Mouse (Mus musculus) fat pad, adult 2 months (tissue): Measurements from ENCODE around the gene Psmb10.

Experiments
- DNase-seq: peaks from one replicate; pipeline ENCODE4 v3.0.0-alpha.2; 2011; ENCODE audit warnings: low read depth, low spot score; ENCODE audit errors: extremely low read depth

Gene Psmb10

DNA sequence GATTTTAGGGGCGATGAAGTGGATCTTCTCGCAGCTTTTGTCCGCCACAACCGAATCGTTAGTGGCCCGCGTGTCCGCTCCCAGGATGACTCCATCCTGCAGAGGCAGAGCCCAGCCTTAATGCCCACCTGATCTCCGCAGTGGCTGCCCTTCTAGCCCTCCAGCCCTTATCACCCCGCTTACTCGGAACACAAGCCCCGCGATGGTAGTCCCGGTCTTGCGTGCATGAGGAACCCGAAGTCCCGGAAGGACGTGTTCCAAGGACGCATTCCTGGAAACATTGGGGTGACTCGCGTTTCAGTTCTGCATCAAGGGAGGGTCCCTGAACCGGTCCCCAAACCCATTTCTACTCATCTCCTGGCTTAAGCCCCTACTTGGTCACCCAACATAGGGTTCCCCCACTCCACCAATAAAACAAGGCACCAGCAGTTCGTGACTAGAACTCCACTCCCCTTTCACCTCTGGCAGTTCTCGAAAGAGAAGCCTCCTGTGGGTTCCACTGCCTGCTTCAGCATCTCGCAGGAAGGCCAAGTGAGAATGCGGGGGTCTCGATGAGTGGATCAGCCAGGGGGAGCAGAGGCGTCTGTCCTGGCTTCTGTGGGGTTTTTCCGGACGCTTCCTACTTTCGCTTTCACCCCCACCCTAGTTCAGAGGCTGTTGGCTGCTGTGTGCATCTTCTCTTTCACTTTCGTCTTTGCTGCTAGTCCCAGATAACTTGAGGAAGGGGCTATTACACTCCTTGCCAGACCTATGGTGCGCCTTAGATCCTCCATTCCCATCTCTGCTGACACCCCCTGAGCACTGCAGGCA lies 543 bp downstream of the Psmb10 start:
- DNase-seq: no peak

DNA sequence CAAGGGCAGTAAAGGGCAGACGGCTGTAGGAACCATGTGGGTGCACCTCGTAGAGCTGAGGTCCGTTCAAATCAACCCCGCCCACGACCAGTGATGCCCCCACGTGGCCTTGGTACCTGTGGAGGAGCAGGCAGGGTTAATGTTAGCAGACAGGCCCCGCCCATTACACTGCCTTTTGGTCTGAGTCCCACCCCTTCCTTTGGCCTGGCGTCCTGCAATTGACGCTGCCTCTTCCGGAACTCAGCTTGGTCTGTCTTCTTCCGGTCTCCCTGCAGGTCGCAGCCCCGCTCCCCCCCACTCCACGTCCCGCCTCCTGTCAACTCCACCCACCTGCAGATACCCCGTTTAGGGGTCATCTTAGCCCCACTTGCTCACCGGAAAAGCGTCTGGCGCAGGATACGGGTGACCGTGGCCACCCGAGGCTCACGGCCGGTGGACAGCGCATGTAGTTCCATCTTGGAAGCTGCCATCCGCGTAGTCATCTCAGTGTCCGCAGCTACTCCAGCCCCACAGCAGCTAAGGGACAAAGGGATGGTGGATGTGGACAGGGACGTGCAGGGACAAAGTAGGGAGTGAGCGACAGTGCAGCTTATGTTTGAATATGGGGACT lies 1.3 kb downstream of the Psmb10 start:
- peak; percentile 47 for DNase-seq

DNA sequence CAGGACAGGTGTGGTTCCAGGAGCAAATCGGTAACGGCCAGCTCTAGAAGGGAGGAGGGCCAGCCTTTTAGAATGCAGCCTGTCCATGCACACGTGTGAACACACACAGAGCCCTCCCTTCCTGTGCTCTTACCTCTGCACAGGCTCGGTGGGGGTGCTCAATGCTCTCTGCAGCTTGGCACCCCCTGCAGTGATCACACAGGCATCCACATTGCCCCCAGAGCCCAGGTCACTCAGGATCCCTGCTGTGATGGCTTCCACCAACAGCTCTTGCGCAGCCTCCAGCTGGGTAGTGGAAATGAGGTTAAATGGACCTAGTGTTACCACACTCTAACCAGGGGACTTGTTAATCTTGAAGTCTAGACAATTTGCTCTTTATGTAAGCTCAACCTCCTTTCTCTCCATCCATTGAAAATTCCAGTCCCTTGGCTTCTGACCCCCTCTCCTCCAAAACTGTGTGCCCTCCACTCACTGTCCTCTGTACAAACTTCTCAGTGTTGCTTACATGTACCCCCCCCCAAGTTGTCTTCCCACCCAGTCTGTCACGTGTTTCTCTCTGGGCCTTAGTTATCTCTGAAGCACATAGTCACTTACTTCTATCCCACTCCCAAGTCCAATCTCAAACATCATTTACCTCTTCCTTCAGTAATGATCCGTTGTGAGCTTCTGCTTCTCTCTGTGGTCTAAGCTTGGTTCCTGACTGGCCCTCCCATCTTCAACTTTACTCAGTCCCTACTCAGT lies 2.2 kb downstream of the Psmb10 start:
- DNase-seq: no peak

DNA sequence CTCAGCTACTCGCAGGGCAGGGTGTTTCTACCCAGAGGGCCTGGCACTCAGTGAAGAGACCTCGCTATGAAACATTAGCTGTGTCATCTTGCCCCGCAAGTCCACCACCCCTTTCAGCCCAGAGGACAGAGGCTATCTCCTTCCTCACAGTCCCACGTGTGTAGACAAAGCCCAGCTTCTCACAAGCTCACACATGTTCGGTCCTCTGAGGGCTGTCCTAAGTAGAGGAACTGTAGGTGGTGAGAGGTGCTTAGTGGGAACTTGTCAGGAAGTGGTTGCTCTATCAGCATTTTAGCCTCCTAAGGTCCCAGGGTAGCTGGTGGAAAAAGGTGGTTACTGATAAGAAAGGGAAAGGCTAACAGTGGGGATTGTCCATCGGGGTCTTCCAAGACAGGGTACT lies 3.1 kb downstream of the Psmb10 start:
- no peak for DNase-seq

DNA sequence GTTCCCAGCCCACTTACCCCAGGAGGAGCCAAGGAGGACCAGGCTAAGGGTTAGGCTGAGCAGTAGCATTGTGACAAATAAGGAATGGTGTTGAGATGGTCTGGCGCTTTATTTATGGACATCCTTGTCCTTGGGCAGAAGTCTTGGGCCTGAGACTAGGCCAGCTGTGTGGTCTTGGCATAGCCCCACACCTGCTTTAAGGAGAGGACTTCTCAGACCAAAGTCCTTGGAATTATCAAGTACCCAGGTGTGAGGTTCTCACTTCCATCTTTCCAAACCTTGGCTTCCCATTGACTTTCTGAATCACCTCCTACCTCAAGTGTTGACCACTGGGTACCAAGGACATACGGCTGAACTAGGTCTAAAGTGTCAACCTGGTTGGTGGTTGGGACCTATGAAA lies 4.5 kb downstream of the Psmb10 start, which contains the start of gene Ctrl:
Gene Ctrl, minus strand, starts transcription at position 101 of the 400 bp plus-strand sequence.
- DNase-seq: no peak

DNA sequence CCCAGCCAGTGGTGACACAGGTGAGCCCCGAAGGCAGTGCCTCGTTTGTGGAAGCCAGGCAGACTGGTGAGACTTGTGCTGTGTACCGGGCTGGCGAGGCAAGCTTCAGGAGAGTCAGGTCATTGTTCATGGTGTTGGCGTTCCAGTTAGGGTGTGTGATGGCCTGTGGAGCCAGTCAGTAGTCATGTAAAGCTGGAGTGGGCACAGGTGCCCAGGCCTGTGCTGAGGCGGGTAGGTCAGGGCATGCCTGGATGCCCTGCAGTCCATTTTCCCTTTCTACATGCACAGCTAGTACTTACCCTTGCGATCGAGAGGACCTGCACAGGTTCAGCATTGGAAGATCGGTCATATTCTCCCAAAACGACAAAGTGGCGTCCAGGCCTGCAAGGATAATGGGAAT lies 5.7 kb downstream of the Psmb10 start:
- no peak for DNase-seq

DNA sequence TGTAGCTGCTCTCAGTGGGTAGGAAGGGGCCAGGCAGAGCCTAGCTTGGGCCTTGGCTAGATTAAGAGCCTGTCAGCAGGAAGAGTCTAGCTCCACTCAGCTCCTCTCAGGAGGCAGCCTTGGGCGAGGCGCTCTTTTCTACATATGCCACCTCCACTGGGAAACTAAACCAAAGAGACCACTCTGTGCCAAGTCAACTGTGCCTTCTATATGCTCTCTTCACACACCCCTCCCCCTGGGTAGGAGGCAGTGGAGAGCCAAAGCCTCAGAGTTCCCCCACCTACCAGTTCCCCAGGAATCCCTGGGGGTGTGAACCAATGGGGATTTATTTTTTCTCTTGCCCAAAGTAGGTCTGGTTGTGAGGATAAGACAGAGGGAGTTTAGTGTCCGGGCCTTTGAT lies 7.0 kb downstream of the Psmb10 start:
- no peak for DNase-seq

DNA sequence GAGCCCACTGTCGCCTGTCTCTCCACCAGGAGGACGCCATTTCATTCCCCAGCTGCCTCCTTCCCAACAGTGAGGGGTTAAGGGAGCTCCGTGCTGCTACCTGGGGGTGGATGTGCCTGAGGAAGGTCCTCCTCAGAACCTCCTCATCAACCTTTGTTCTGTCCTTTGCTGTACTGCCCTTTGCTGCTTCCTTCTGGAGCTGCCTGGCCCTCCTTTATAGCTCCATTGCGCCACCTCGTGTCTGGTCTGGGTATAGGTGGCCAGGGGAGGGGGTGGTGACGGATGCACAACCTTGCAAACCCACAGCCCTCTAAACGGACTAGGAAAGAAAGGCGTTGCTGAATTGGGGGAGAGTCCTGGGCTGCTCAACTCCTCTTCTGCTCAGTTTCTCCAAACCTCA lies 7.6 kb downstream of the Psmb10 start:
- DNase-seq: no peak

DNA sequence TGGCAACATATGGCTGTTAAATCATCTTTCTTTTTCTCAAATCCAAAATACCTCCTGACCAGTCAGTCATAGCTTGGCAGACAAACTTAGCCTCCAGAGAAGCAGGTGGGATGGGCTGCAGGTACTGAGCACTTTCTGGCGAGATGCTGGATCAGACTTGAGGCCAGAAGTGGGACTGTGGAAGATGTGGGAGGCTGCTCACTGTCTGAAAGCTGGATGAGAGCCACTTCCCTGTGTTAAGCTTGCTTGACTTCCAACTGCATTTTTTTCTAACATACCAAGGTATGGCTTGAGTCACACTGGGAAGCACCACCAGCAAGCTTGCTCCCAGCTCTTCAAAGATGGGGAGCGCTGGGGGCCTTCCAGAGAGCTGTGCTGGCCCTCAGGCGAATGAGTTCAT lies 13.1 kb downstream of the Psmb10 start:
- DNase-seq: no peak

DNA sequence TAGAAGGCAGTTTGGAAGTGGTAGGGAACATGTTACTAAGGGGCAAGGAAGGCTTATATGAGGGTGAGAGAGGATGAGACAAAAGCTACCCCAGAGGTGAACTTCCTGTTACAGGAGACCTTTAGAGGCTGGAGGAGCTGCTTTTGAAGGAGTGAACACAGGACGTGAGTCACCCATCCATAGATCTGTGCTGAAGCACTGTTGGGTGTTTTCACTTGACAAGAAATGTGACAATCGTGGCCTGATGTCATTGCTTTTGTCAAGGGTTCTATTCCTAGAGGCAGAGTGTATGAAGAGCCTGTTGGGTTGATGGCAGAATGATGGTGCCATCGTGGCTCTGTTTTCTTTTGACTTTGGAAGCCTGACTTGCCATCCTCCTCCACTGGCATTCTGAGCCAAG lies 18.9 kb downstream of the Psmb10 start:
- no peak for DNase-seq

DNA sequence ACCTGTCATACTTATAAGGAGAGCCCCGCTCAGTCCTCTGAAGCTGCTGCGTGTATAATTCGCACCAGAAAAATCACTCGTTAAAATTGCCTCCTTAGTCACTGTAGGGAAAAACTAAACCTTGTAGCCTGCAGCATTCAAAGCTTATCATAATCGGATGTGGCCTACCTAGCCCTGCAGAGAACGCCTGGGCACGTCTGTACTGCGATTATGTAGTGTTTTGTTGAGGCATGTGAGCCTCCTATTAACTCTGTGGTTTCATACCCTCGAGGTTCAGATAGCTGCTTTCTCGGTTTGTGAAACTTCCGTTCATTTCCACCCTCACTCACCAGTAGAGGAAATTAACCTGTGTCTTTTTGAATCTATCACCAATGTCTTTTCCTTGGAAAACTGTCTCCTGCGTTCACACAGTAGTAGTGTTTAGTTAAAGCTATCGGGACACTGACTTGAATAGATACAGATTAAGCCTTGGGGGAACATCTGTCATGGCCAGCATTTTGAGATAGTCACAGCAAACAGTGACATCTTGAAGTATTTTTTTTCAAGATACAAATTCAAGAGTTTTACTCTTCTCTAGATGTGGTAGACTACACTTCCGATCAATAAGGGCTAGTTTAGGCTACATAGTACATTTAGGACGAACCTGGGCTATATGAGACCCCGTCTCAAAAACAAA lies 37.2 kb downstream of the Psmb10 start:
- no peak for DNase-seq

DNA sequence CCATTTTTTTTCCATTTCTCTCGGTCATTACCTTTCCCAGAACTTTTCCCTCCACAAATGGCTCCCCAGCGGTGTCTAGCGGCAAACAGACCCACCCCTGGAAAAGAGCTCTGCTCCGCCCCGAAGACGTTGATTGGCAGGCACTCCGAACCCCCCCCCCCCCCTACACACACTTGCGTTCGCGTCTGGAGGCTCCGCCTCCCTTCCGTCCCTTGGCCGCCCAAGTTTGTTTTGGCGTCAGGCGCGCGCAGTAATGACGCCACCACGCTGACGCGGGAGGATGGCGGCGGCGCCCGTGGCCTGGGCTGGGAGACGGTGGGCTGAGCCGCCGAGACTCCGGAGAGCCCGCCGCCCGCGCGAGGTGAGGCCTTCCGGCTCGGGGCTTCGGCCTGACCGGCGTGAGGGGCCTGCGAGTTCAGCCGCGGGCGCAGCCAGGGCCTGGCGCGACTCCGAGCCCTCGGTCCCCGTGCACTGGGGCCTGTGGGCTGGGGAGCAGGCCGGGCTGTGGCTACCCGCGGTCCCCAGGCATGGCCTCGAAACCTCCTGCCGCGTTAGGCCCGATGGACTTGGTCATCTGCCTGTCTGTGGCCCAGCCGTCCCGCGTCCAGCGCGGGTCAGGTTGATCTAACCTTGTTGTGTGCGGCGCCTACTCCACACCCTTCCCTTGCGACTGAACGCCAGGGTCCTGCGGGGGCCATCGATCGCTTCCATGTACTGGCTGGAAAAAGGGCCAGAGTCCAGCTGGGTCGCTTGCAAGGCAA lies 37.9 kb downstream of the Psmb10 start, which contains the start of gene Pskh1:
Gene Pskh1, plus strand, starts transcription at position 262 of the 761 bp plus-strand sequence.
- DNase-seq: peak; percentile 21

DNA sequence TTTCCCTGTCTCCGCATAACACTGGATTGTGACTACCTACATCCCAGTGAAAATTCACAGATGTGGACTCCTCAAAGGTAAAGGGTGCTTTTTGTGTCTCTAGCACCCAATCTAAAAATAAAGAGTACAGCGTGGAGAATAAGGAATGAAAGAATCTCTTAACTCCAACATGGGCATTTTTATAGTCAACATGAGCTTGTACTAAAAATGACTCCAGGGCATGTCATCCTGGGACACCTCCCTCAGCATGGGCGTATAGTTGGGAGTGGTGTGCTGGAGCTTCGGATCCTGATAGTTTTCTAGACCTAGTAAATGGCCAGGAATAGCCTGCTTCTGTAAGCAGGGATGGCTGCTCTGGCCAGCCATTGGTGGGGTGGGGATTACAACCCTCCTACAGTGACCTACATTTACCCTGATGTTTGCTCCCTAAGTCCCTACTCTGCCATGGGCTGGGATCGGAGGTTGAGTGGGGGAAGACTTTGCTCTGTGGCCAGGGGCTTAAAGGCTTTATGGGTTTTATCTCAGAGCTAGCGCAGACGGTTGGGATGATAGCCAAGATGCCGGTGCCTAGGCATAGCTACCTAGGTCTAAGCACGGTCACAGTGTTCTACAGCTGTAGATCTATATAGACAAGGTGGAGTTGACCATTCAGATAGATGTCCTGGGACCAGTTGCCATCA lies 40.3 kb downstream of the Psmb10 start:
- no peak for DNase-seq

DNA sequence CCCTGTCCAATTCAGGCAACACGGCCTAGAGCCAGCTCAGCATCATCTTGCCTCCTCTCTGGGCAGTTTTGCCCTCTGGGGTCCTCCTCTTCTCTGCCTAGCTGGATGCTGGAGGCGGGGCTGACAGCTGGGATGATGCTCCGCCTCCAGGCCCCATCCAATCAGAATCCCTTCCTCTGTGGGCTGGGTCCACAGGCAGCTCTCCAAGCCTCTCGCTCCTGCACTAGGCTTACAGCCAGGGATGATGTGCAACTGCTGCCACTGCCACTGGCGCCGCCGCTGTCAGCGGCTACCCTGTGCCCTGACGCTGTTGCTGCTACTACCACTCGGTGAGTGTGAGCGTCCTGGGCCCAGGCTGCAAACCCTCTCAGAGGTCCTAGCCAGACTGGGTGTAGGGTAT lies 44.9 kb downstream of the Psmb10 start, which contains the start of gene Nrn1l:
Gene Nrn1l, plus strand, starts transcription at position 229 of the 400 bp plus-strand sequence.
- no peak for DNase-seq

DNA sequence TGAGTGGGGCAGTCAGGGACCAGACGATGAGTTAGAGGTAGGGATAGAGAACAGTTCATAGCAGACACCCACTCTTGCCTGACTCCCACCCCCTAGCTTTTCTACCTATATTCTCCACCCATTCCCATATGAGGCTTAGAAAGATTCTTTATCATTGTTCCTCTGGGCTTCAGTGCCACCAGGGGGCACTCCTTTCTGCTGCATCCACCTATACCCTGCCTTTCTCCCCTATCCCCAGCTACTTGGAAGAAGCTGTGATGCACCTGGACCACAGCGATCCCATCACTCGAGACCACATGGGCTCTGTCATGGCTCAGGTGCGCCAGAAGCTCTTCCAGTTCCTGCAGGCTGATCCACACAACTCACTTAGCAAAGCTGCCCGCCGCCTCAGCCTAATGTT lies 45.8 kb downstream of the Psmb10 start:
- no peak for DNase-seq

DNA sequence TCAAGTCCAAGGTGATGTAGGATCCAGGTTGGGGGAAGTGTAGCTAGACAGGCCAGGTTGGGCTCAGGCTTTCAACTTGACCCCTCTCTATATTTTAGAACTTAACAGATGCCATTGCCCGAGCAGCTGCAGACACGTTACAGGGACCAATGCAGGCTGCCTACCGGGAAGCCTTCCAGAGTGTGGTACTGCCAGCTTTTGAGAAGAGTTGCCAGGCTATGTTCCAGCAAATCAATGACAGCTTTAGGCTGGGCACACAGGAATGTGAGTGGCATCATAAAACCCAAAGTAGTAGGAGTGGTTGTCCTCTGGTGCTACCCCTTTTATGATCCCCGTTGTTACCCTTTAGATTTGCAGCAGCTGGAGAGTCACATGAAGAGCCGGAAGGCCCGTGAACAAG lies 47.4 kb downstream of the Psmb10 start:
- DNase-seq: no peak

DNA sequence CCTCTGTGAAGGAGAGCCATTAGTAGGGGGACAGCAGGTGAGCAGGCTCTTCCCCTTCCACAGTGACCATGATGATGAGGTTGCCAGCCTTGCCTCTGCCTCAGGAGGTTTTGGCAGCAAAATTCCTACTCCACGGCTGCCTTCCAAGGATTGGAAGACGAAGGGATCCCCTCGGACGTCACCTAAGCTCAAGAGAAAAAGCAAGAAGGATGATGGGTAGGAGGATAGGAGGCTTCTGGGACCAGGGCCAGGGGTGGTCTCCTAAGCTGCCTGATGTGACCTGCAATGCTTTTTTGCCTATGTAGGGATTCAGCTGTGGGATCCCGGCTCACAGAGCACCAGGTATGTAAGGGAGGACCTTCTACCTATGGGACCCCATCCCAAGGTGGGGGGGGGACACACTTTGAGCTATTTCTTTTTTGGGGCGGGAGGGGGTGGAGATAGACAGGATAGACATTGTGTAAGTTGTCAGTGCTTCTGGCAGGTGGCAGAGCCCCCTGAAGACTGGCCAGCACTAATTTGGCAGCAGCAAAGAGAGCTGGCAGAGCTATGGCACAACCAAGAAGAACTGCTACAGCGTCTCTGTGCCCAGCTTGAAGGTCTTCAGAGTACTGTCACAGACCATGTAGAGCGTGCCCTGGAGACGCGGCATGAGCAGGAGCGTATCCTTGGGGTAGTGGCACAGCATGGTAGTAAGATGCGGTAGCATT lies 48.3 kb downstream of the Psmb10 start:
- no peak for DNase-seq
